Mouse (Mus musculus): ENCODE results near the gene Pdlim3.

- TF ChIP-seq CTCF (IDR thresholded peaks at IDR 0.05; ENCODE audit: borderline replicate concordance, insufficient read depth, low read length) (no peak), POLR2A (IDR thresholded peaks at IDR 0.05; ENCODE audit: low read depth, low read length) (no peak)
Measured at GRCm38 (mm10) chr8:45917040-45917679, 31.9 kb downstream of the Pdlim3 start.

Data from embryonic fibroblast, embryonic 13.5 days (primary cell).